Mouse (Mus musculus): ENCODE data around the gene Tgfbrap1. TPM values are rescaled to one million over a fixed set of nuclear protein-coding genes. Genes with fewer than 3 reads are reported as not detected.

Gene Tgfbrap1
- total RNA-seq, 2 experiments from 2014 or later, result 13.0 to 13.1 TPM

DNA sequence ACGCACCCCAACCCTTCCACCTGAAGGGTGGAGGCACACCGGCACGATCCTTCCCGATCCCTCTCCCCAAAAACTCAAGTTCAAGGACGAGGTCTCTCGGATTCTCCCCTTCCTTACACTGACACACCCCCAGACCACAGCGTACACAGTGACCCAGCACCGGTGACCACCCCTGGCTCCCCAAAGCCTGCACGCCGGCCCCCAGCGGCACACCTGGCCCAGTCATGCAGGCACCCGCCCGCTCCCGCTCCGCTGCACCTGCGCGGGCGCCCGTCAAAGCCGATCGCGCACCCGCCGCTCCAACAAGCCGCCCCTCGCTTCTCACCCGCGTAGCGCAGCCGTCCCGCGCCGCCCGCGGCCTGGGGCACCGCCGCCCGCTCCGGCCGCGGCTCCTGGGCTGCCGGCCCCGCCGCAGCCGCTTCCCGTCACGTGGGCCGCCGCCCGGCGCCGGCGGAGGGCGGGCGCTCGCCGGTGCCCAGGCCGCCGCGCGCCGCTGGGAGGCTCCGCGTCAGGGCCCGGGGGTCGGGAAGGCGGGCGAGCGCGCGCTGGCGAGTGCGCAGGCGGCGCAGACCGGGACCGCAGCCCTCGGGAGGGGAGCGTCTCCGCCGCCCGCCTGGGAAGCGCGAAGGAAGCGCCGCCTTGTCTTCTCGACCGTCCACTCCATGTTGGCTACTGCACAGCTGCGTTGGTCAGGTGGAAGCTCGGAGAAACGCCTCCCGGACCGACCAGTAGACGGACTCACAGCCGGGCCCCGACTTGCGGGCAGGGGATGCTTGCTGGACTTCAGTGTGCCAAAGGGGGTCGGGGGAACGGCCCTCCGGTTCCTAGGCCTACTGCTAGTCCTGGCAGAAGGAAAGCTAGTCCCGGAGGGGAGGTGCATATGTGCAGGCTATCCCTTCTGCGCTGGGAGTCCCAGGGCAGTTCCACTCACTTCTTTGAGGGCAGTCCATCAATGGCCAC is 6.1 kb downstream of the Tgfbrap1 start:
- DNase-seq, result peak; percentile 88
- H3K27ac ChIP-seq, result peak overlapping the region; percentile 98
- TF ChIP-seq CTCF (IDR thresholded peaks at IDR 0.05), result no peak
- H3K4me3 ChIP-seq, result peak overlapping the region; percentile 77
- intact Hi-C loops (cut with DNase I), result no loop called here

DNA sequence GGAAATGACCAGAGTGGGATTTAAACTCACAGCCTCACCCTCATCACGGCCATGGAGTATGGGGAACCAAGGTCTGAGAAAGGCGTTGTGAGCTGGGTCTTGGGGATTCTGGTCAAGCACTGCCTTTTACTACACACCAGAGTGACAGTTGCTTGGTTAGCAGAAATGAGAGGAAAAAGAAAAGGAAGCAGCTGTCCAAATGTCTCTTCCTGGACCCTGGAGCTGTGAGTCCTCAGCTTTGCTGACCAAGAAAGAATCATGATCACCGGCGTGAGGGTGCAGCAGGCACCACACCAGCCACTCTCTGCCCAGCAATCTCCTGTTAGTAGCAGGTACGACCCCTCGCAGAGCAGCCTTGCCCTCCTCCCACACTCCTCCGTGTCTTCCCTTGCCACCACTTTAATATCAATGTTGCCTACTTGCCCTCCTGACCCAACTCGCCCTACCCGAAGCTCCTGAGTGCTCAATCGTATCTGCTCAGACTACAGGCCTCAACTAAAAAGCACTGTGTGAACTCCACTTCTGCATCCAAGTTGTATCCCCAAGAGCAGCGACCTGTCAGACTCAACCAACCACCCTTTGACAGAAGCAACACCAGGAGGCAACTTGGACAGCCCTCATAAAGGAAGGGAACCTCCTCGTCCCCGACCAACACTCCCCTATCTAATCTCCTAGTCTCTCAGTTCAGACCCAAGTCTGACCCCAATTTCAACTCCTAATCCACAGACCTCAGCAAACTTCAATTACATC is 7.0 kb downstream of the Tgfbrap1 start:
- Histone ChIP-seq H3K4me3 (peak overlapping the region; percentile 77), H3K27ac (peak overlapping the region; percentile 98)
- no peak for TF ChIP-seq CTCF (IDR thresholded peaks at IDR 0.05)
- intact Hi-C loops (cut with DNase I), result no loop called here
- peak; percentile 19 for DNase-seq

DNA sequence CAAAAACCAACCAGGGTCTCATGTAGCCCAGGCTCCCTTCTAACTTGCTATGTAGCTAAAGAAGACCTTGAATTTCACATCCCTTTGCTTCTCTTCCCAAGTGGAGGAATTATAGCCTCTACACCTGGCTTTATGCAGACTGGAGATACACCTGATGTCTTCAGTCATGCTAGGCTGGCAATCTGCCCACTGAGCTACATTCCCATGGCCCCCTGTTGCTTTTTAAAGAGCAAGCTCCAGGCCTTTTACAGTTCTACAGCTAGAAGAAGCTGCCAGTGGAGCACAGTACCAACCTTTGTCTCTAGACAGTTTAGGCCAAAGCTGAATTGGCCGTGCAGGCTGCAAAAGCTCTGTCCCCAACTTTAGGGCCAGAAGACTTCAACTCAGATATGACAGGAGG is 8.0 kb downstream of the Tgfbrap1 start:
- DNase-seq, result no peak

DNA sequence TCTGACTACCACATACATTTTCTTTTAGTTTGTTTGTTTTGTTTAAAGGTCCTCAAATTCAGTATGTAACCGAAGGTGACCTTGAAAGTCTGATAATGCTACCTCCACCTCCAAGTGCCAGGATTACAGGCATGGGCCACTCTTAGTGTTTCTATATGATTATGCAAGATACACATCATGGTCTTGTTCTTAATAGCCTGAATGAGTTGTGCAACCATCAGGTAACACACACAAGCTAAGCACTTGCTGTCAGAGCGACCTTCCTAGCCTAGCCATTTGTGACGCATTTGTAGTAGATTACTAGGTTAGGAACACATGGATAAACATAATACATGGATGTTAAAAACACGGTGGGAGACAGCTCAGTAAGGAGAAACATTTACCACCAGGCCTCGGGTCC is 15.5 kb downstream of the Tgfbrap1 start:
- no peak overlapping the region for H3K27ac ChIP-seq
- H3K4me3 ChIP-seq, result no peak overlapping the region
- no peak for TF ChIP-seq CTCF (IDR thresholded peaks at IDR 0.05)
- intact Hi-C loops (cut with DNase I), result no loop called here
- no peak for DNase-seq

More for the DNA sequence above, 8.0 kb downstream of the Tgfbrap1 start:
- no peak for TF ChIP-seq CTCF (IDR thresholded peaks at IDR 0.05)
- H3K4me3 ChIP-seq, result no peak overlapping the region
- intact Hi-C loops (cut with DNase I), result no loop called here
- no peak overlapping the region for H3K27ac ChIP-seq

DNA sequence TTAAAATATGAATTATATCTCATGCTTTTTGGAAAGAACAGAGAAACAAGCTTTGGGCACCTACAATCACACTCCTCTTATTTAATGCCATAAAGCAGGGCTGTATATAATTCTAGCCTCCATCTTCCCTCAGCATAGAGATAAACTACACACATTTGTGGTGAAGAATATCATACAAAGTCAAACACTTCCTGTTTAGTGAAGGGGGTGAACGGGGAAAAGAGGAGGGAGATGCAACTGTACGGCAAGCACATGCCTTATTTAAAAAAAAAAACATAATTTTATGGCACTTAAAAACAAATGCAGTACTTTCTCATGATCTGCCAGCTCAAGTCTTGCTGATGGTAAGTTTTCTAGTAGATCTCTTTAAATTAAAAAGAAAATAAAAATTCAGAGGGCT is 20.3 kb downstream of the Tgfbrap1 start:
- H3K27ac ChIP-seq, result no peak overlapping the region
- TF ChIP-seq CTCF (IDR thresholded peaks at IDR 0.05), result no peak
- no peak for DNase-seq
- intact Hi-C loops (cut with DNase I), result no loop called here
- no peak overlapping the region for H3K4me3 ChIP-seq

DNA sequence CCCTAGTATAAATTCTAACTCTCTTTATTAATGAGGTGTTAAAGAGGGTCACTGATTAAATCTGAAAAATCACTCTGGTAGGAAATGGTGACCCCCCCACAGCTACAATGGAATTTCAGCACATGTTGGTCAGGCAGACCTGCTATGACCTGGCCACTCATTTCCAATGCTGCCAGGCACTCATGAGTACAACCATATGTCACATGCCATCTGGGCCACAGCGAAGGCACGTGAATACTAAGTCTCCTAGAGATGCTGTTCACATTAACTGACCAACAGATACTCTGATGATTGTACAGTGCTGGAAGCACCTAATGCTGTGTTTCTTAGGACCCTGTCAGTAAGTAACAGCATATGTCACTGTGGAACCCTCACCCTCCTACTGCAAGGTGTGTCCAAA is 23.6 kb downstream of the Tgfbrap1 start:
- intact Hi-C loops (cut with DNase I), result no loop called here
- no peak overlapping the region for H3K4me3 ChIP-seq
- no peak for DNase-seq
- TF ChIP-seq CTCF (IDR thresholded peaks at IDR 0.05), result no peak
- H3K27ac ChIP-seq, result no peak overlapping the region

DNA sequence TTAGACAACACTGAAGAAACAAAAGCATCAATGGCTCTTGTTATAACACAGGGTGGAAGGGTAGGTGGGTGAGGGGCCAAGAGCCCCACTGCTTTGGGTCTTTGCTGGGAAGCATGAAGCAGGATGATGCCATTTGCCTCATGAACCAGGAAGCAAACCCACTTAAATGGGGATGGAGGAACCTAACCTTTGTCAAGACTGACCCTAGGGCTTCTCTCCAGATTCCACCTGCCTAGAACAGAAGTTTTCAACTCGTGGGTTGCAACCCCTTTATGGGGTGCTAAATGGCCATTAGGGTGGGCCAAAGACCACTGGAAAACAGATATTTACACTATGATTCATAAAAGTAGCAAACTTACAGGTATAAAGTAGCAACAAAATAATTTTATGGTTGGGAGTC is 25.9 kb downstream of the Tgfbrap1 start:
- TF ChIP-seq CTCF (IDR thresholded peaks at IDR 0.05), result no peak
- intact Hi-C loops (cut with DNase I), result no loop called here
- Histone ChIP-seq H3K27ac (no peak overlapping the region), H3K4me3 (no peak overlapping the region)
- DNase-seq, result no peak

DNA sequence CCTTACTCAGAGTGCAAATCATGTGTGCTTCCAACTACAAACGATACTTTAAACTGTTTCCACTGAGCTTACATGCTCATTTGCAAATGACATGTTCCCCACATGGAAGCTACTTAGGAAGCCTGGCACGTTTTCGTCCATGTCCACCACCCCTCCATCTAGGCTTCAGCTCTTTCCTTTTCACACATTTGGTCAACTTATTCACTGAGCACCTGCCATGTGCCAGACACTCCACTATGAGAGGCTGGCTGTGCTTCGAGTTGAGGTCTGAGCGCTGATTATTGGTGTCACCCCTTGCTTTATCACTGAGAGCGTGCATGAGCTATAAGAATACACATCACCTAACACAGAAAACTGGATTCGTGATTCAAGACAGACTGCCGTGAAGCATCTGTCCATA is 26.4 kb downstream of the Tgfbrap1 start:
- H3K4me3 ChIP-seq, result no peak overlapping the region
- H3K27ac ChIP-seq, result no peak overlapping the region
- DNase-seq, result no peak
- TF ChIP-seq CTCF (IDR thresholded peaks at IDR 0.05), result no peak
- intact Hi-C loops (cut with DNase I), result no loop called here

DNA sequence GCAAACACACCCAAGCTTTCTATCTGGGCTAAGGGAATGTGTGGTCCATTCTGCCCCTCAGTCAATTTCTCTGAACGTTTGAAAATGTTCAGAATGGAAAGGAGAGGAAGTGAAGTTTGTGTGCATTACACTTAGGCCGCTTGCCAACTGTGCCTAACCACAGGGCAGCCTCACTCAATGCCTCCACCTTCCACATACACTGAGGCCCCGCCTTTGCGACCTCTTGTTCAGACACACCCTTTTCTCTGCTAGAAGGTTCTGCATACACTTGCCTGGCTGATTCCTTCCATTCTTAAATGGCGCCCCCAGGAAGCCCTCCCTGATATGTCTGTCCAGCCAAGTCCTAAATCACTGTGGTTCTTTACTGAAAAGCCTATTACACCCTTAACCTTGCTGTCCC is 27.7 kb downstream of the Tgfbrap1 start:
- Histone ChIP-seq H3K4me3 (no peak overlapping the region), H3K27ac (no peak overlapping the region)
- intact Hi-C loops (cut with DNase I), result no loop called here
- TF ChIP-seq CTCF (IDR thresholded peaks at IDR 0.05), result no peak
- DNase-seq, result no peak

DNA sequence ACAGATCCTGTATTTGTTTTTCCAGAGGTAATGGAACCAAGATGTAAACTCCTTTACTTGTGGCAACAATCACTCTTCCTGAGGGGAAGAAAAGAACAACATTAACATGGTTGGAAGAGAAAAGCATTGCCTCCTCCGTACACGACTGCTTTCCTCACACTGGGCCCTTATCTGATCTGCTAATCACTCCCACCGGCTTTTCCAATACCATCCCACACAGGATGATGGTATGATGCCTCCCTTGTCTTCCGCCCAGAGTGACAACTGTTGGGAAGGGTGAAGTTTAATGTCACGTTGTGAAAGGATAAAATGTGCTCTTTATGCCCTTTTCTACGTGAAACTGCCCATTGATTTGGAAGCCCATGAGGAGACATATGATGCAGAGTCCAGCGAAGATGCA is 30.9 kb downstream of the Tgfbrap1 start:
- no peak for TF ChIP-seq CTCF (IDR thresholded peaks at IDR 0.05)
- H3K27ac ChIP-seq, result no peak overlapping the region
- no peak for DNase-seq
- intact Hi-C loops (cut with DNase I), result loop anchor here (5.0 kb wide), 1 partner anchor 155 kb away; no protein-coding TSS in a partner anchor
- H3K4me3 ChIP-seq, result no peak overlapping the region

DNA sequence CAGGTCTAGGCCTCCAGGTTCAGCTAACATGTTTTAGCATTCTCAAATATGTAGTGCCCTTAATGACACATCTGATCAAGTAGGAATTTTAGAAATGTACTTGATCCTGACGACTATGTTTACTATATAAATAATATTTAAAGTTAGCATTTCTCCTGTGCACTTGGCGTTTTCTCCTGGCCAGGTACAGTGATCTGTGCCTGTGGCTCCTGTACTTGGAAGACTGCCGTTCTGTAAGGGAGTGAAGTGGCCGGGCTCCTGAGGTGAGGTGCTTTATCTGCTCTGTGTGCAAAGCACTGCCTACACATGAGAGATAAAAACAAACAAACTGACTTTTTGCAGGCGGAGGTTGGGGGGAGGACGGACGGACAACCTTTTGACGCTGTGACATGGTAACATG is 31.9 kb downstream of the Tgfbrap1 start:
- TF ChIP-seq CTCF (IDR thresholded peaks at IDR 0.05), result no peak
- intact Hi-C loops (cut with DNase I), result loop anchor here (5.0 kb wide), 1 partner anchor 154 kb away; no protein-coding TSS in a partner anchor
- no peak overlapping the region for H3K4me3 ChIP-seq
- no peak for DNase-seq
- H3K27ac ChIP-seq, result no peak overlapping the region

DNA sequence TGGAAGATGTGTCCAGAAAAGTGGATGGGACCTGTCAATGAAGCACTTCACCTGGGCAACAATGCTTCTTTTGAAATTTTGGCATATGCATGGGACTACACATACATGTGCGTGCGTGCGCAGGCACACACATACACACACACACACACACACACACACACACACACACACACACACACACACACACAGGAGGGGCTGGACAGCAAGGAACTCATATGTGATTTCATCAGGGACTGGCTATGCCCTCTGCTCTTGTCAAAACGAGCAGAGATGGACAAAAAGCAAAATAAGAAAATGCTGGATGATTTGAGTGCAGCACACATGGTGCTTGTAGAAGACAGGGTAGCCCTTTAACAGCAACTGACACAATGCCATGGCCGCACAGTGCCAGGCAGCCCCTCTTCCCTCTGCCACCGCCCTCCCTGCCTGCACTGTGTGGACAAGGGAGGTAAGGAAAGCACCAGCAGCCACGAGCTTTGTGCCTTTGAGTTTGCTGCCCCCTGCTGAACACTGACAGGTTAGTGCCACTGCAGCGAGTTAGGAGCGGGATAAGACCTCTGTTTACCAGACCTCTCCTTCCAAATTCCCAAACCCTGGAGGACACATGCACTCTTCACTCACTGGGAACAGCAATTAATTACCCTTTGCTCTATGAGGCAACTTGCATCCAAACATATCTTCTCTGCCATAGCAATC is 32.7 kb downstream of the Tgfbrap1 start:
- DNase-seq, result peak; percentile 45
- no peak overlapping the region for H3K4me3 ChIP-seq
- H3K27ac ChIP-seq, result no peak overlapping the region
- intact Hi-C loops (cut with DNase I), result loop anchor here (5.0 kb wide), 1 partner anchor 153 kb away; no protein-coding TSS in a partner anchor
- TF ChIP-seq CTCF (IDR thresholded peaks at IDR 0.05), result peak; percentile 59

Measured in gastrocnemius, adult 2 months (tissue).